Mouse (Mus musculus) stomach, embryonic 14.5 days (tissue): ENCODE results near the gene Gm18596. TPM values are rescaled to one million over a fixed set of nuclear protein-coding genes. Genes with fewer than 3 reads are reported as not detected.
"Not testable (repeated sequence)": the region's sequence is repeated elsewhere in the genome, so short reads cannot be mapped to it uniquely, and the experiment has no call there.

Experiments
- ATAC-seq: fragments of 200-750 bp; cut with Nextera tagmentation; 2 replicates; pipeline ENCODE4 v1.8.0; 2017; ENCODE audit warnings: low read depth, moderate TSS enrichment; ENCODE audit not compliant: insufficient number of reproducible peaks, insufficient read depth, low FRiP score
- H3K27ac ChIP-seq: fragments of 300-500 bp; sonication (generic); 2 replicates; pipeline ENCODE4 v1.5.1; 2014; ENCODE audit warnings: mild to moderate bottlenecking, low read length, moderate library complexity, mixed read lengths
- H3K27me3 ChIP-seq: fragments of 300-500 bp; sonication (generic); 2 replicates; pipeline ENCODE4 v1.6.1; 2014; ENCODE audit warnings: low read length, control low read depth, mixed read lengths; ENCODE audit not compliant: control insufficient read depth, insufficient read depth
- H3K36me3 ChIP-seq: fragments of 300-500 bp; sonication (generic); 2 replicates; pipeline ENCODE4 v1.6.1; 2014; ENCODE audit warnings: mild to moderate bottlenecking, control low read depth, low read length, moderate library complexity, mixed read lengths; ENCODE audit not compliant: control insufficient read depth, insufficient read depth
- H3K4me1 ChIP-seq: fragments of 300-500 bp; sonication (generic); 2 replicates; pipeline ENCODE4 v1.6.1; 2014; ENCODE audit warnings: low read length, control low read depth, mixed read lengths; ENCODE audit not compliant: control insufficient read depth, insufficient read depth
- H3K4me2 ChIP-seq: fragments of 300-500 bp; sonication (generic); replicated peaks from 2 replicates; pipeline ENCODE4 v1.6.1; 2014; ENCODE audit warnings: low read depth, low read length, control low read depth
- H3K4me3 ChIP-seq: fragments of 300-500 bp; sonication (generic); 2 replicates; pipeline ENCODE4 v1.5.1; 2014; ENCODE audit warnings: low read depth, low read length, control low read depth
- H3K9ac ChIP-seq: fragments of 300-500 bp; sonication (generic); replicated peaks from 2 replicates; pipeline ENCODE4 v1.6.1; 2014; ENCODE audit warnings: low read depth, mild to moderate bottlenecking, control low read depth, low read length, moderate library complexity, mixed read lengths
- H3K9me3 ChIP-seq: fragments of 300-500 bp; sonication (generic); 2 replicates; pipeline ENCODE4 v1.6.1; 2016; ENCODE audit warnings: low read depth, low read length, control low read depth; ENCODE audit not compliant: control insufficient read depth
- WGBS: fragments of 180-500 bp; shearing (Covaris S2); extraction: QIAGEN DNeasy Blood & Tissue Kit; methylation state at CpG from one replicate; pipeline ENCODE4 v1.1.7; 2014; 5-methylcytosine and 5-hydroxymethylcytosine counted together
- polyA plus RNA-seq: library from polyadenylated mRNA; unstranded; fragments of >200 nt; fragmentation: Nextera tagmentation; extraction: Ambion mirVana; gene quantifications from 2 replicates; pipeline ENCODE4 v1.2.1, GENCODE M21; 2014

Gene Gm18596
- not detected in 2 replicates for polyA plus RNA-seq

- not testable (repeated sequence) for H3K9ac ChIP-seq, ATAC-seq, H3K4me2 ChIP-seq, H3K27ac ChIP-seq, H3K9me3 ChIP-seq, H3K4me1 ChIP-seq, H3K4me3 ChIP-seq, H3K27me3 ChIP-seq, H3K36me3 ChIP-seq
- 55% methylated on average over 4 of the region's 5 CpGs for WGBS
These were observed at the start of gene Gm18596 for GRCm38 (mm10) chr10:77741924-77742688. Gene Gm18596 (minus strand): TSS chr10:77742638.

- 87% methylated on average over 2 of the region's 2 CpGs for WGBS
- ATAC-seq = no peak
- no peak overlapping the region for H3K4me2 ChIP-seq
These were observed 46.2 kb upstream of the Gm18596 start for GRCm38 (mm10) chr10:77788621-77789020.

GRCm38 (mm10) chr10:77787876-77788275, 45.4 kb upstream of the Gm18596 start, which contains the start of gene Gm7137:
Gene Gm7137 (minus strand): TSS chr10:77788200.
- not testable (repeated sequence) for H3K9me3 ChIP-seq, H3K4me3 ChIP-seq, H3K36me3 ChIP-seq, H3K27me3 ChIP-seq, H3K4me2 ChIP-seq, ATAC-seq, H3K27ac ChIP-seq, H3K4me1 ChIP-seq, H3K9ac ChIP-seq
- 71% methylated on average over 1 of the region's 1 CpGs for WGBS

More at GRCm38 (mm10) chr10:77788621-77789020, 46.2 kb upstream of the Gm18596 start:
- Histone ChIP-seq H3K9me3 (no peaks in the 10 kb centered on the region), H3K36me3 (no peaks in the 10 kb centered on the region), H3K27me3 (no peaks in the 10 kb centered on the region), H3K27ac (no peak overlapping the region), H3K4me3 (no peak overlapping the region), H3K4me1 (no peaks in the 10 kb centered on the region), H3K9ac (no peak overlapping the region)

GRCm38 (mm10) chr10:77783396-77783795, 41.0 kb upstream of the Gm18596 start:
- not testable (repeated sequence) for H3K9ac ChIP-seq, H3K4me1 ChIP-seq, H3K4me2 ChIP-seq, H3K36me3 ChIP-seq, H3K4me3 ChIP-seq, ATAC-seq, H3K27ac ChIP-seq, H3K9me3 ChIP-seq, H3K27me3 ChIP-seq
- WGBS = 88% methylated on average over 1 of the region's 3 CpGs

GRCm38 (mm10) chr10:77782442-77782841, 40.0 kb upstream of the Gm18596 start, which contains the start of gene Gm3250:
Gene Gm3250 (minus strand): TSS chr10:77782542.
- H3K4me2 ChIP-seq, ATAC-seq, H3K4me1 ChIP-seq, H3K36me3 ChIP-seq, H3K27ac ChIP-seq, H3K9me3 ChIP-seq, H3K9ac ChIP-seq, H3K4me3 ChIP-seq, H3K27me3 ChIP-seq: not testable (repeated sequence)
- no CpG with 5 or more reads among the region's 1 CpGs for WGBS

GRCm38 (mm10) chr10:77776844-77777243, 34.4 kb upstream of the Gm18596 start, which contains the start of gene Gm7138:
Gene Gm7138 (minus strand): TSS chr10:77776944.
- H3K9ac ChIP-seq, H3K4me3 ChIP-seq, H3K27ac ChIP-seq, H3K4me2 ChIP-seq, ATAC-seq, H3K27me3 ChIP-seq, H3K9me3 ChIP-seq, H3K36me3 ChIP-seq, H3K4me1 ChIP-seq: not testable (repeated sequence)
- 62% methylated on average over 1 of the region's 1 CpGs for WGBS

- not testable (repeated sequence) for H3K9ac ChIP-seq, H3K4me2 ChIP-seq, ATAC-seq, H3K27me3 ChIP-seq, H3K36me3 ChIP-seq, H3K9me3 ChIP-seq, H3K27ac ChIP-seq, H3K4me3 ChIP-seq, H3K4me1 ChIP-seq
- 91% methylated on average over 1 of the region's 3 CpGs for WGBS
These were observed 29.7 kb upstream of the Gm18596 start for GRCm38 (mm10) chr10:77772142-77772541.

- not testable (repeated sequence) for H3K4me1 ChIP-seq, H3K4me3 ChIP-seq, H3K36me3 ChIP-seq, H3K27me3 ChIP-seq, H3K27ac ChIP-seq, H3K4me2 ChIP-seq, H3K9ac ChIP-seq, ATAC-seq, H3K9me3 ChIP-seq
- 57% methylated on average over 1 of the region's 1 CpGs for WGBS
These were observed 28.8 kb upstream of the Gm18596 start, which contains the start of gene Gm3238 for GRCm38 (mm10) chr10:77771225-77771624. Gene Gm3238 (minus strand): TSS chr10:77771325.
